In the genomic region with DNA sequence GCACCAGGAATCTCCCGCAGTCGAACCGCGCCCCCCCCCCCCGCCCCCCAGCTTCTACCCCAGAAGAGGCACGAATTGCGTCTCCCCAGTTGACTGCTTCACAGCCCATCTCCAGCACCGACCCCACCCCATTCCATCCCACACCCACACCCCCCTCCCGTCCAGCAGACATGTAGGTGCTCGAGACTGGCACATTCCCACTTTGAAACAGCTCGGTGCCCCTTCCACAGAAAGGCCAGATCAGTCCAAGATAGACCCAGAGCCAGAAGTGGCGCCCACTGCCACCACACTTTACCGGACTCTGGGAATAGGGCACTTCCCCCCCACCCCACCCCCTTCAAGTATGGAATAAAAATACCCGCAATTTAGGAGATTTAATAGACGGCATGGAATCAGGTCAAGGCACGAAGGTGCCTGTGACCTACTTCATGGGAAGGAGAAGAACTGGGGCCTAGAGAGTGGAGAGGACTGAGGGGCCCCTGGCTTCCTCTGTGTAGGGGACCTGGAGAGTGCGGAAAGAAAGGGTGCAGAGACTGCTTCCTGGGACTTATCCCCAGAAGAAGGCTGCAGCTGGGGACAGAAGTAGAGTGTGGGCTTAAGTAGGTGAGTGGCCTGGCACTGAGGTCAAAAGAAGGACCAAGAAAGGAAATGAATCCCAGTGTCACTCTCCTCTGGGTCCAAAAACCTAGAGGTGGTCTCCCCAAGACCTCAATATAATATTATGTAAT, we compare ENCODE assay signal across 8 mouse cellular contexts. TPM values are rescaled to one million over a fixed set of nuclear protein-coding genes. Genes with fewer than 3 reads are reported as not detected.
A peak's percentile ranks its signal among the peaks of the same experiment; 100 is the strongest.
DNase-seq lines count a peak whose midpoint lies in the region; ATAC-seq and TF ChIP-seq lines count a peak whose summit lies in the region.

No protein-coding gene starts in this region.

- peak overlapping the region; percentile 87 for H3K4me3 ChIP-seq in thymus, adult 2 months (ENCODE audit: control insufficient read depth, insufficient read depth, low read length)
- peak overlapping the region; percentile 86 for H3K4me3 ChIP-seq in limb, embryonic 14.5 days (replicated peaks; ENCODE audit: low read length)
- peak overlapping the region; percentile 65 for H3K4me3 ChIP-seq in stomach, embryonic 16.5 days (replicated peaks; ENCODE audit: low read length)

- peak; percentile 18 for DNase-seq in embryo, embryonic 10.5 days (ENCODE audit: low spot score)
- DNase-seq in embryo, embryonic 11 days, result no peak
- DNase-seq in thymus, adult 2 months, result no peak
- no peak for DNase-seq in thymus, adult 18-20 months
- DNase-seq in limb, embryonic 14.5 days (ENCODE audit: low spot score), result no peak
- no peak for DNase-seq in ovary, adult 18-20 months (ENCODE audit: low spot score)
- DNase-seq in spleen, adult 18-20 months, result no peak

- peak overlapping the region; percentile 79 for H3K27ac ChIP-seq in thymus, adult 2 months (ENCODE audit: control insufficient read depth, insufficient read depth, low read length)
- no peak overlapping the region for H3K27ac ChIP-seq in limb, embryonic 14.5 days (replicated peaks; ENCODE audit: low read depth, low read length)
- no peak overlapping the region for H3K27ac ChIP-seq in stomach, embryonic 16.5 days (ENCODE audit: low read length)

- WGBS in thymus, adult 2 months, result 35% methylated on average over 17 of the region's 17 CpGs
- 25% methylated on average over 15 of the region's 17 CpGs for WGBS in limb, embryonic 14.5 days
- WGBS in stomach, embryonic 16.5 days, result 29% methylated on average over 14 of the region's 17 CpGs

- H3K9me3 ChIP-seq in limb, embryonic 14.5 days (ENCODE audit: control insufficient read depth, low read length), result no peaks in the 10 kb centered on the region
- H3K9me3 ChIP-seq in stomach, embryonic 16.5 days (replicated peaks; ENCODE audit: control insufficient read depth, low read length), result no peaks in the 10 kb centered on the region

- peaks cover under 1% of the 10 kb centered on the region; the same call in 1 of the 2 replicates for H3K36me3 ChIP-seq in thymus, adult 2 months (ENCODE audit: control insufficient read depth, insufficient read depth, low read length)
- H3K36me3 ChIP-seq in limb, embryonic 14.5 days (ENCODE audit: control insufficient read depth, insufficient read depth, low read length), result no peaks in the 10 kb centered on the region
- no peaks in the 10 kb centered on the region for H3K36me3 ChIP-seq in stomach, embryonic 16.5 days (ENCODE audit: control insufficient read depth, insufficient read depth, low read length)

- TF ChIP-seq CTCF in thymus, adult 2 months (IDR thresholded peaks at IDR 0.05; ENCODE audit: borderline replicate concordance, control insufficient read depth, extremely low read depth, insufficient read depth, low read length, poor library complexity), result no peak

- no peak for ATAC-seq in limb, embryonic 14.5 days (ENCODE audit: low FRiP score, low read depth)
- no peak for ATAC-seq in stomach, embryonic 16.5 days (ENCODE audit: insufficient read depth, low FRiP score)

- H3K4me1 ChIP-seq in thymus, adult 2 months (replicated peaks; ENCODE audit: control insufficient read depth, insufficient read depth, low read length), result peaks cover 52% of the 10 kb centered on the region
- 0 out of 2 replicates have a peak, but pooled peaks cover 4% of the 10 kb centered on the region for H3K4me1 ChIP-seq in limb, embryonic 14.5 days (ENCODE audit: control insufficient read depth, insufficient read depth, low read length)
- peaks cover 14% of the 10 kb centered on the region for H3K4me1 ChIP-seq in stomach, embryonic 16.5 days (ENCODE audit: control insufficient read depth, insufficient read depth, low read length)

- H3K27me3 ChIP-seq in thymus, adult 2 months (ENCODE audit: control insufficient read depth, insufficient read depth, low read length), result no peaks in the 10 kb centered on the region
- H3K27me3 ChIP-seq in limb, embryonic 14.5 days (ENCODE audit: control insufficient read depth, insufficient read depth, low read length), result peaks cover 26% of the 10 kb centered on the region
- peaks cover 16% of the 10 kb centered on the region for H3K27me3 ChIP-seq in stomach, embryonic 16.5 days (ENCODE audit: control insufficient read depth, insufficient read depth, low read length)

- H3K4me2 ChIP-seq in limb, embryonic 14.5 days (replicated peaks; ENCODE audit: low read depth, low read length, severe bottlenecking), result peak overlapping the region; percentile 88
- peak overlapping the region; percentile 91 for H3K4me2 ChIP-seq in stomach, embryonic 16.5 days (ENCODE audit: low read depth, low read length)

- H3K9ac ChIP-seq in limb, embryonic 14.5 days (ENCODE audit: low read depth, low read length, severe bottlenecking), result peak overlapping the region; percentile 60; the same call in 1 of the 2 replicates
- peak overlapping the region; percentile 77; the same call in 1 of the 2 replicates for H3K9ac ChIP-seq in stomach, embryonic 16.5 days (ENCODE audit: low read length)

- TF ChIP-seq POLR2A in thymus, adult 2 months (IDR thresholded peaks at IDR 0.05; ENCODE audit: control insufficient read depth, extremely low read depth, insufficient read depth, low read length, poor library complexity), result no peak
- TF ChIP-seq POLR2A in limb, embryonic 14.5 days (IDR thresholded peaks at IDR 0.05; ENCODE audit: borderline replicate concordance, extremely low read depth, insufficient read depth, insufficient read length), result no peak

RNA-seq across cellular contexts. Expression of a gene that starts 0.7 kb away (rescaled TPM):
- polyA plus RNA-seq in thymus, adult 2 months (2012; rRNA removed), result 77.5 and 94.1 TPM in 2 replicates
- polyA plus RNA-seq in limb, embryonic 14.5 days (2012; rRNA removed), result 1.0 and 1.1 TPM in 2 replicates
- polyA plus RNA-seq in limb, embryonic 14.5 days (2014; fragmentation: Nextera tagmentation; extraction: Ambion mirVana), result 1.1 and 1.7 TPM in 2 replicates
- 0.72 and 1.0 TPM in 2 replicates for polyA plus RNA-seq in stomach, embryonic 16.5 days (2015; fragmentation: Nextera tagmentation; extraction: Ambion mirVana)

RNA-seq across cellular contexts. Expression of a gene that starts 9.1 kb away (rescaled TPM):
- polyA plus RNA-seq in thymus, adult 2 months (2012; rRNA removed), result 181 and 217 TPM in 2 replicates
- polyA plus RNA-seq in limb, embryonic 14.5 days (2012; rRNA removed), result 2.4 and 2.7 TPM in 2 replicates
- 6.1 and 7.4 TPM in 2 replicates for polyA plus RNA-seq in limb, embryonic 14.5 days (2014; fragmentation: Nextera tagmentation; extraction: Ambion mirVana)
- polyA plus RNA-seq in stomach, embryonic 16.5 days (2015; fragmentation: Nextera tagmentation; extraction: Ambion mirVana), result 10.5 and 11.8 TPM in 2 replicates

RNA-seq across cellular contexts. Expression of a gene that starts 35.9 kb away (rescaled TPM):
- polyA plus RNA-seq in thymus, adult 2 months (2012; rRNA removed), result 27.1 and 32.9 TPM in 2 replicates
- 51.4 and 54.1 TPM in 2 replicates for polyA plus RNA-seq in limb, embryonic 14.5 days (2012; rRNA removed)
- 20.9 and 21.5 TPM in 2 replicates for polyA plus RNA-seq in limb, embryonic 14.5 days (2014; fragmentation: Nextera tagmentation; extraction: Ambion mirVana)
- 7.0 and 12.1 TPM in 2 replicates for polyA plus RNA-seq in stomach, embryonic 16.5 days (2015; fragmentation: Nextera tagmentation; extraction: Ambion mirVana)

RNA-seq across cellular contexts. Expression of a gene that starts 39.6 kb away (rescaled TPM):
- polyA plus RNA-seq in thymus, adult 2 months (2012; rRNA removed), result 1,012 and 1,033 TPM in 2 replicates
- 1,201 and 1,869 TPM in 2 replicates for polyA plus RNA-seq in limb, embryonic 14.5 days (2012; rRNA removed)
- 1,151 and 1,199 TPM in 2 replicates for polyA plus RNA-seq in limb, embryonic 14.5 days (2014; fragmentation: Nextera tagmentation; extraction: Ambion mirVana)
- 825 and 942 TPM in 2 replicates for polyA plus RNA-seq in stomach, embryonic 16.5 days (2015; fragmentation: Nextera tagmentation; extraction: Ambion mirVana)

Comparison
In these comparisons a context has a peak if more than half of its experiments do, and no peak if none do; other contexts are left out.
1. RNA of a gene that starts 0.7 kb away (polyA plus RNA-seq): 77.5 to 94.1 TPM in thymus, adult 2 months; 1.0 to 1.7 TPM in limb, embryonic 14.5 days and 0.72 to 1.0 TPM in stomach, embryonic 16.5 days; every median in the first group is over 10 times any median in the second.
2. RNA of a gene that starts 9.1 kb away (polyA plus RNA-seq): 181 to 217 TPM in thymus, adult 2 months; 10.5 to 11.8 TPM in stomach, embryonic 16.5 days and 2.4 to 7.4 TPM in limb, embryonic 14.5 days; every median in the first group is over 10 times any median in the second.
3. Peak in every context shown above with its lines, with median percentiles within 50 percentile points of each other: H3K4me3 ChIP-seq.